Mouse (Mus musculus) cerebellum, adult 2 months (tissue): ENCODE data around the gene Kansl1. TPM values are rescaled to one million over a fixed set of nuclear protein-coding genes. Genes with fewer than 3 reads are reported as not detected.

Source experiments
- DNase-seq, 2 experiments: peaks; one replicate each; pipeline ENCODE4 v3.0.0; 2021
- H3K27ac ChIP-seq: fragments of 200-500 bp; 2 replicates; pipeline ENCODE4 v1.5.1; 2012; ENCODE audit warnings: low read length, control low read depth, inconsistent platforms; ENCODE audit not compliant: insufficient read depth
- H3K27me3 ChIP-seq: fragments of 200-500 bp; 2 replicates; pipeline ENCODE4 v1.6.1; 2012; ENCODE audit warnings: inconsistent platforms, mild to moderate bottlenecking, low read length, moderate library complexity; ENCODE audit not compliant: control insufficient read depth, insufficient read depth
- H3K4me1 ChIP-seq: fragments of 200-500 bp; 2 replicates; pipeline ENCODE4 v1.6.1; 2011; ENCODE audit warnings: low read length; ENCODE audit not compliant: control insufficient read depth, insufficient read depth
- H3K4me3 ChIP-seq: fragments of 200-500 bp; replicated peaks from 2 replicates; pipeline ENCODE3; 2011; ENCODE audit warnings: mild to moderate bottlenecking, low read depth, low read length, control low read depth; ENCODE audit not compliant: insufficient read depth
- CTCF ChIP-seq: fragments of 200-500 bp; IDR thresholded peaks from 2 replicates; pipeline ENCODE4 v1.5.1; 2011; ENCODE audit warnings: low read depth, mild to moderate bottlenecking, control low read depth, low read length, moderate library complexity, borderline replicate concordance; ENCODE audit not compliant: insufficient read depth
- POLR2A ChIP-seq: fragments of 200-500 bp; IDR thresholded peaks from 2 replicates; pipeline ENCODE4 v1.6.1; 2011; ENCODE audit warnings: low read length, control low read depth, borderline replicate concordance; ENCODE audit not compliant: insufficient read depth
- WGBS: fragments of 180-500 bp; shearing (Covaris S2); methylation state at CpG from one replicate; pipeline ENCODE4 v1.1.7; 2018; 5-methylcytosine and 5-hydroxymethylcytosine counted together
- polyA plus RNA-seq: library from polyadenylated mRNA; depleted of rRNA; stranded (reverse); fragments of >200 nt; gene quantifications from 2 replicates; pipeline ENCODE4 v1.2.3, GENCODE M21; 2012

Kansl1 gene
- polyA plus RNA-seq, 1 experiment: 87.7 TPM

GRCm38 (mm10) chr11:104379635-104380034 is 89.0 kb downstream of the Kansl1 start:
- H3K27ac ChIP-seq: no peak overlapping the region
- TF ChIP-seq POLR2A: no peak
- peak; percentile 56; the same call in 1 of the 2 replicates for TF ChIP-seq CTCF
- H3K4me1 ChIP-seq: peaks cover 3% of the 10 kb centered on the region; the same call in 1 of the 2 replicates
- H3K4me3 ChIP-seq: no peak overlapping the region
- peak in 1 of 2 experiments; percentile 40 for DNase-seq
- WGBS: 63% methylated on average over 1 of the region's 1 CpGs
- H3K27me3 ChIP-seq: no peaks in the 10 kb centered on the region

DNA sequence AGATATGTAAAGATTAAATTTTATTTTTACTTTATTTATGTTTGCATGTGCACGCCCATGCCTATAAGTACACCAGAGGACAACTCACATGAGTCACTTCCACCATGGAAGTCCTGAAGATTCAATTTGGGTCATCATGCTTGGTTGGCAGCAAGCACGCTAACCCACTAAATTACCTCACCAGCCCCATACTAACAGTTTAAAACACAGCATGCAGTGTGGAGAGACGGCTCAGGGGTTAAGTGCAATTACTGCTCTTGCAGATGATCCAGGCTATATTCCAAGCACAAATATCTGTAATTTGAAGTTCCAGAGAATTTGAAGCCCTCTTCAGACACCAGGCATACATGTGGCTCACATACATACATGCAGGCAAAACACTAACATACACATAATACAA is 92.4 kb downstream of the Kansl1 start:
- Histone ChIP-seq H3K4me1 (peaks cover 3% of the 10 kb centered on the region; the same call in 1 of the 2 replicates), H3K27me3 (no peaks in the 10 kb centered on the region), H3K4me3 (no peak overlapping the region), H3K27ac (no peak overlapping the region)
- TF ChIP-seq CTCF (no peak), POLR2A (no peak)
- WGBS: 25% methylated on average over 3 of the region's 3 CpGs
- DNase-seq: peak in 1 of 2 experiments; percentile 29

- whole genome bisulfite sequencing: 80% methylated on average over 5 of the region's 5 CpGs
- no peaks in the 10 kb centered on the region for H3K27me3 ChIP-seq
- H3K27ac ChIP-seq: no peak overlapping the region
- DNase-seq: no peak
- H3K4me3 ChIP-seq: no peak overlapping the region
- TF ChIP-seq CTCF: no peak
- TF ChIP-seq POLR2A: no peak
- no peaks in the 10 kb centered on the region for H3K4me1 ChIP-seq
Observed at GRCm38 (mm10) chr11:104367486-104368190, 101.0 kb downstream of the Kansl1 start.

- no peak overlapping the region for H3K4me3 ChIP-seq
- no peaks in the 10 kb centered on the region for H3K27me3 ChIP-seq
- WGBS: 77% methylated on average over 2 of the region's 2 CpGs
- H3K4me1 ChIP-seq: no peaks in the 10 kb centered on the region
- H3K27ac ChIP-seq: no peak overlapping the region
- DNase-seq: no peak
- TF ChIP-seq CTCF (no peak), POLR2A (no peak)
Observed at GRCm38 (mm10) chr11:104363823-104364600, 104.6 kb downstream of the Kansl1 start.

GRCm38 (mm10) chr11:104362704-104363103 is 106.0 kb downstream of the Kansl1 start:
- H3K27me3 ChIP-seq: no peaks in the 10 kb centered on the region
- WGBS: 92% methylated on average over 1 of the region's 1 CpGs
- H3K4me1 ChIP-seq: no peaks in the 10 kb centered on the region

DNA sequence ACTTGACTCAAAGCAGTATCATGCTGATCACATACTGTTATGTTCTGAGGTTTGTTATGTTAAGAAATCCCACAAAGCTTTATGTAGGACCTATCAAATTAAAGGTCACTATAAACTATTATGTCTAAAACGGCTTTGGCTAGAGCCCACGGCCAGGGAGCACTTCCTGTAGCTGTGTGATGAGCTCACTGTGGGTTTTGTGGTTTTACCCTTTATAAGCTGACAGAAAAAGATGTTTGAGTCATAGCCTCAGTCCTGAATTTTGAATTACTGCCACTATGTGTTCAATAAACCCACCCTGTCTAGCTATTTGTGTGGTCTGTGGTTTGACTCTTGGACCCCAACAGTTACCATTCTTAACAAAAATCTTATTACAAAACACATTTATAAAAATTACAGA is 106.9 kb downstream of the Kansl1 start:
- TF ChIP-seq POLR2A (no peak), CTCF (no peak)
- no peaks in the 10 kb centered on the region for H3K4me1 ChIP-seq
- H3K27me3 ChIP-seq: no peaks in the 10 kb centered on the region
- DNase-seq: no peak
- H3K4me3 ChIP-seq: no peak overlapping the region
- 52% methylated on average over 2 of the region's 2 CpGs for WGBS
- no peak overlapping the region for H3K27ac ChIP-seq

More at GRCm38 (mm10) chr11:104362704-104363103, 106.0 kb downstream of the Kansl1 start:
- Histone ChIP-seq H3K27ac (no peak overlapping the region), H3K4me3 (no peak overlapping the region)
- DNase-seq: no peak
- TF ChIP-seq POLR2A (no peak), CTCF (no peak)

- H3K4me3 ChIP-seq: no peak overlapping the region
- no peak overlapping the region for H3K27ac ChIP-seq
- DNase-seq: peak in 1 of 2 experiments; percentile 43
- H3K27me3 ChIP-seq: no peaks in the 10 kb centered on the region
- H3K4me1 ChIP-seq: no peaks in the 10 kb centered on the region
- WGBS: 25% methylated on average over 3 of the region's 3 CpGs
- TF ChIP-seq CTCF (peak; percentile 29; the same call in 1 of the 2 replicates), POLR2A (no peak)
Observed at GRCm38 (mm10) chr11:104346931-104347330, 121.7 kb downstream of the Kansl1 start.
